Mouse (Mus musculus): ENCODE data around the gene Prodh2. TPM values are rescaled to one million over a fixed set of nuclear protein-coding genes. Genes with fewer than 3 reads are reported as not detected.
A peak's percentile ranks its signal among the peaks of the same experiment; 100 is the strongest.
"Not testable (repeated sequence)": the region's sequence is repeated elsewhere in the genome, so short reads cannot be mapped to it uniquely, and the experiment has no call there.

Prodh2 gene
- polyA plus RNA-seq, 1 experiment = 0.05 TPM

- no peak for TF ChIP-seq POLR2A (IDR thresholded peaks at IDR 0.05; ENCODE audit: borderline replicate concordance, extremely low read depth, insufficient read depth, insufficient read length, poor library complexity, severe bottlenecking)
- TF ChIP-seq CTCF (IDR thresholded peaks at IDR 0.05; ENCODE audit: borderline replicate concordance, extremely low read depth, insufficient read depth, insufficient read length) = peak; percentile 33; the same call in 1 of the 2 replicates
- DNase-seq (ENCODE audit: low read depth) = no peak
Observed at GRCm38 (mm10) chr7:30490957-30491307, 2.5 kb upstream of the Prodh2 start.

DNA sequence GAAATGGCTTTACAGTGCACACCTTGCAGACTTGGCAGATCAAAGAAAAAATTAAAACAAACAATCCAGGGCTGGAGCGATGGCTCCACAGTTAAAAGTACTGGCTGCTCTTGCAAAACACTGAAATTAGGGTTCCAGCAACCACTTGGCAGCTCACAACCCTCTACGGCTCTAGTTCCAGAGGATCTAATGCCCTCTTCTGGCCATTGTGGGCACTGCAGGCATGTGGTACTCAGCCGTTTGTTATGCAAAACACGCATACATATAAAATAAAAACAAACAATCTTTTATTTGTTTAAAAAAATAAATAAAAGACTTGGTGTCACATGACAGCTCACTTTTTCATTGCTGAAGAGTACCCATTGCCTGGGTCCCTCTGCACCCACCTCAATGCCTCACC, 657 bp upstream of the Prodh2 start:
- DNase-seq (ENCODE audit: low read depth) = peak; percentile 86
- TF ChIP-seq POLR2A (IDR thresholded peaks at IDR 0.05; ENCODE audit: borderline replicate concordance, extremely low read depth, insufficient read depth, insufficient read length, poor library complexity, severe bottlenecking) = no peak
- peak; percentile 77; the same call in 1 of the 2 replicates for TF ChIP-seq CTCF (IDR thresholded peaks at IDR 0.05; ENCODE audit: borderline replicate concordance, extremely low read depth, insufficient read depth, insufficient read length)

GRCm38 (mm10) chr7:30495506-30496042, 2.2 kb downstream of the Prodh2 start:
- DNase-seq (ENCODE audit: low read depth) = not testable (repeated sequence)

- DNase-seq (ENCODE audit: low read depth) = not testable (repeated sequence)
- TF ChIP-seq CTCF (IDR thresholded peaks at IDR 0.05; ENCODE audit: borderline replicate concordance, extremely low read depth, insufficient read depth, insufficient read length) = peak; percentile 37; the same call in 1 of the 2 replicates
Observed at GRCm38 (mm10) chr7:30501159-30501558, 7.7 kb downstream of the Prodh2 start.

- no peak for TF ChIP-seq POLR2A (IDR thresholded peaks at IDR 0.05; ENCODE audit: borderline replicate concordance, extremely low read depth, insufficient read depth, insufficient read length, poor library complexity, severe bottlenecking)
- TF ChIP-seq CTCF (IDR thresholded peaks at IDR 0.05; ENCODE audit: borderline replicate concordance, extremely low read depth, insufficient read depth, insufficient read length) = no peak
Observed at GRCm38 (mm10) chr7:30508061-30508460, 14.6 kb downstream of the Prodh2 start.

GRCm38 (mm10) chr7:30515003-30515760, 21.8 kb downstream of the Prodh2 start:
- TF ChIP-seq CTCF (IDR thresholded peaks at IDR 0.05; ENCODE audit: borderline replicate concordance, extremely low read depth, insufficient read depth, insufficient read length) = no peak
- no peak for TF ChIP-seq POLR2A (IDR thresholded peaks at IDR 0.05; ENCODE audit: borderline replicate concordance, extremely low read depth, insufficient read depth, insufficient read length, poor library complexity, severe bottlenecking)
- DNase-seq (ENCODE audit: low read depth) = no peak

More at GRCm38 (mm10) chr7:30508061-30508460, 14.6 kb downstream of the Prodh2 start:
- DNase-seq (ENCODE audit: low read depth) = no peak

- peak; percentile 29; the same call in 1 of the 2 replicates for TF ChIP-seq CTCF (IDR thresholded peaks at IDR 0.05; ENCODE audit: borderline replicate concordance, extremely low read depth, insufficient read depth, insufficient read length)
- no peak for TF ChIP-seq POLR2A (IDR thresholded peaks at IDR 0.05; ENCODE audit: borderline replicate concordance, extremely low read depth, insufficient read depth, insufficient read length, poor library complexity, severe bottlenecking)
- DNase-seq (ENCODE audit: low read depth) = no peak
Observed at GRCm38 (mm10) chr7:30518325-30518724, 24.9 kb downstream of the Prodh2 start.

- DNase-seq (ENCODE audit: low read depth) = peak; percentile 29
- TF ChIP-seq CTCF (IDR thresholded peaks at IDR 0.05; ENCODE audit: borderline replicate concordance, extremely low read depth, insufficient read depth, insufficient read length) = no peak
- no peak for TF ChIP-seq POLR2A (IDR thresholded peaks at IDR 0.05; ENCODE audit: borderline replicate concordance, extremely low read depth, insufficient read depth, insufficient read length, poor library complexity, severe bottlenecking)
Observed at GRCm38 (mm10) chr7:30520396-30520795, 27.0 kb downstream of the Prodh2 start.

GRCm38 (mm10) chr7:30520856-30521255, 27.4 kb downstream of the Prodh2 start:
- TF ChIP-seq POLR2A (IDR thresholded peaks at IDR 0.05; ENCODE audit: borderline replicate concordance, extremely low read depth, insufficient read depth, insufficient read length, poor library complexity, severe bottlenecking) (no peak), CTCF (IDR thresholded peaks at IDR 0.05; ENCODE audit: borderline replicate concordance, extremely low read depth, insufficient read depth, insufficient read length) (no peak)
- DNase-seq (ENCODE audit: low read depth) = no peak

- no peak for TF ChIP-seq CTCF (IDR thresholded peaks at IDR 0.05; ENCODE audit: borderline replicate concordance, extremely low read depth, insufficient read depth, insufficient read length)
- no peak for TF ChIP-seq POLR2A (IDR thresholded peaks at IDR 0.05; ENCODE audit: borderline replicate concordance, extremely low read depth, insufficient read depth, insufficient read length, poor library complexity, severe bottlenecking)
- no peak for DNase-seq (ENCODE audit: low read depth)
Observed at GRCm38 (mm10) chr7:30522871-30523270, 29.4 kb downstream of the Prodh2 start.

GRCm38 (mm10) chr7:30524487-30524886, 31.1 kb downstream of the Prodh2 start:
- no peak for DNase-seq (ENCODE audit: low read depth)
- TF ChIP-seq CTCF (IDR thresholded peaks at IDR 0.05; ENCODE audit: borderline replicate concordance, extremely low read depth, insufficient read depth, insufficient read length) (no peak), POLR2A (IDR thresholded peaks at IDR 0.05; ENCODE audit: borderline replicate concordance, extremely low read depth, insufficient read depth, insufficient read length, poor library complexity, severe bottlenecking) (no peak)

GRCm38 (mm10) chr7:30525954-30526353, 32.5 kb downstream of the Prodh2 start:
- TF ChIP-seq POLR2A (IDR thresholded peaks at IDR 0.05; ENCODE audit: borderline replicate concordance, extremely low read depth, insufficient read depth, insufficient read length, poor library complexity, severe bottlenecking) (no peak), CTCF (IDR thresholded peaks at IDR 0.05; ENCODE audit: borderline replicate concordance, extremely low read depth, insufficient read depth, insufficient read length) (no peak)

More at GRCm38 (mm10) chr7:30525954-30526353, 32.5 kb downstream of the Prodh2 start:
- no peak for DNase-seq (ENCODE audit: low read depth)

All from brain, embryonic 14.5 days (tissue).